Mouse (Mus musculus) myocyte (in vitro differentiated cells): ENCODE results near the gene Zbtb40.

Source experiments
- MAX ChIP-seq: IDR thresholded peaks from one replicate; pipeline ENCODE4 v1.6.1; 2011; ENCODE audit warnings: low read depth, mild to moderate bottlenecking, control low read depth
- POLR2A ChIP-seq: IDR thresholded peaks from one replicate; pipeline ENCODE4 v1.6.1; 2011; ENCODE audit warnings: low read depth, mild to moderate bottlenecking, control low read depth, moderate library complexity; ENCODE audit not compliant: insufficient read length
- POLR2AphosphoS2 ChIP-seq: IDR thresholded peaks from one replicate; pipeline ENCODE4 v1.6.1; 2011; ENCODE audit warnings: low read depth, control low read depth; ENCODE audit not compliant: insufficient read length
- REST ChIP-seq: IDR thresholded peaks from one replicate; pipeline ENCODE4 v1.6.1; 2011; ENCODE audit warnings: mild to moderate bottlenecking, control low read depth, moderate library complexity; ENCODE audit not compliant: insufficient read depth, insufficient read length
- TCF12 ChIP-seq: IDR thresholded peaks from one replicate; pipeline ENCODE4 v1.6.1; 2011; ENCODE audit warnings: mild to moderate bottlenecking, control low read depth; ENCODE audit not compliant: poor library complexity, insufficient read depth, severe bottlenecking
- TCF3 ChIP-seq: IDR thresholded peaks from one replicate; pipeline ENCODE4 v1.6.1; 2011; ENCODE audit warnings: low read depth, control low read depth; ENCODE audit not compliant: insufficient read length

GRCm38 (mm10) chr4:137006966-137007365 lies 41.6 kb downstream of the Zbtb40 start:
- no peak for TF ChIP-seq TCF12
- TF ChIP-seq TCF3, result no peak
- no peak for TF ChIP-seq MAX
- no peak for TF ChIP-seq REST
- TF ChIP-seq POLR2A, result no peak
- no peak for TF ChIP-seq POLR2AphosphoS2
